Mouse (Mus musculus): ENCODE data around the gene Gm6337. TPM values are rescaled to one million over a fixed set of nuclear protein-coding genes. Genes with fewer than 3 reads are reported as not detected.

Gm6337 gene
- total RNA-seq (2023) = not detected

GRCm38 (mm10) chr14:6058167-6058566 lies at the start of gene Gm6337:
Gene Gm6337, minus strand, starts transcription at chr14:6058267.

GRCm38 (mm10) chr14:6093842-6094241 lies 35.8 kb upstream of the Gm6337 start, which contains the start of gene Gm8206:
Gene Gm8206, minus strand, starts transcription at chr14:6093942.

Other genes with a start within 250 kb of the Gm6337 start
- not detected for gene Gm3424, start 227.9 kb downstream of the Gm6337 start, total RNA-seq (2023)
- gene Gm8237, start 177.9 kb downstream of the Gm6337 start, total RNA-seq (2023) = not detected
- not detected for gene Gm3248, start 96.5 kb downstream of the Gm6337 start, total RNA-seq (2023)
- not detected for gene Gm3453, start 79.1 kb downstream of the Gm6337 start, total RNA-seq (2023)
- gene Gm8206, start 35.7 kb upstream of the Gm6337 start, total RNA-seq (2023) = not detected
- not detected for gene Gm3468, start 50.4 kb upstream of the Gm6337 start, total RNA-seq (2023)
- gene Gm3476, start 67.5 kb upstream of the Gm6337 start, total RNA-seq (2023) = not detected
- not detected for gene Gm21560, start 161.0 kb upstream of the Gm6337 start, total RNA-seq (2023)
- not detected for gene Gm3411, start 229.0 kb upstream of the Gm6337 start, total RNA-seq (2023)
- not detected for gene Gm21103, start 246.6 kb upstream of the Gm6337 start, total RNA-seq (2023)